Mouse (Mus musculus) small intestine, adult 2 months (tissue): Measurements from ENCODE around the gene Boll. TPM values are rescaled to one million over a fixed set of nuclear protein-coding genes. Genes with fewer than 3 reads are reported as not detected.

Experiments used
- H3K27ac ChIP-seq: fragments of 200-500 bp; 2 replicates; pipeline ENCODE4 v1.5.1; 2012; ENCODE audit warnings: low read depth, low read length, control low read depth, inconsistent platforms; ENCODE audit not compliant: insufficient read depth
- H3K27me3 ChIP-seq: fragments of 200-500 bp; 2 replicates; pipeline ENCODE4 v1.6.1; 2012; ENCODE audit warnings: mild to moderate bottlenecking, moderate library complexity, low read length, inconsistent platforms; ENCODE audit not compliant: control insufficient read depth, insufficient read depth
- H3K36me3 ChIP-seq: fragments of 200-500 bp; 2 replicates; pipeline ENCODE4 v1.6.1; 2012; ENCODE audit warnings: mild to moderate bottlenecking, low read length, control low read depth, inconsistent platforms; ENCODE audit not compliant: control insufficient read depth, insufficient read depth
- H3K4me1 ChIP-seq: fragments of 200-500 bp; 2 replicates; pipeline ENCODE4 v1.6.1; 2012; ENCODE audit warnings: low read length, inconsistent platforms, mixed read lengths; ENCODE audit not compliant: control insufficient read depth, insufficient read depth, insufficient read length
- H3K4me3 ChIP-seq: fragments of 200-500 bp; 2 replicates; pipeline ENCODE4 v1.5.1; 2012; ENCODE audit warnings: low read depth, mild to moderate bottlenecking, control low read depth, inconsistent platforms, low read length, moderate library complexity
- CTCF ChIP-seq: fragments of 200-500 bp; IDR thresholded peaks from 2 replicates; pipeline ENCODE4 v1.5.1; 2012; ENCODE audit warnings: low read depth, mild to moderate bottlenecking, control low read depth, inconsistent platforms, low read length, moderate library complexity, mixed read lengths; ENCODE audit not compliant: insufficient replicate concordance, insufficient read length; ENCODE audit errors: extremely low read depth
- POLR2A ChIP-seq: fragments of 200-500 bp; IDR thresholded peaks from 2 replicates; pipeline ENCODE4 v1.6.1; 2012; ENCODE audit warnings: low read depth, mild to moderate bottlenecking, control low read depth, inconsistent platforms, low read length, moderate library complexity
- WGBS: fragments of 180-500 bp; shearing (Covaris S2); methylation state at CpG from one replicate; pipeline ENCODE4 v1.1.7; 2018; 5-methylcytosine and 5-hydroxymethylcytosine counted together
- polyA plus RNA-seq: library from polyadenylated mRNA; depleted of rRNA; stranded (reverse); fragments of >200 nt; gene quantifications from 2 replicates; pipeline ENCODE4 v1.2.3, GENCODE M21; 2012

The Boll gene
- polyA plus RNA-seq, 1 experiment: not detected

GRCm38 (mm10) chr1:55237643-55238161 is 125.6 kb downstream of the Boll start:
- Histone ChIP-seq H3K27me3 (no peaks in the 10 kb centered on the region), H3K36me3 (no peaks in the 10 kb centered on the region), H3K4me1 (peaks cover 5% of the 10 kb centered on the region; the same call in 1 of the 2 replicates), H3K27ac (peak overlapping the region; percentile 28; the same call in 1 of the 2 replicates), H3K4me3 (peak overlapping the region; percentile 96)
- WGBS: under 1% methylated on average over 23 of the region's 23 CpGs
- no peak for TF ChIP-seq CTCF
- no peak for TF ChIP-seq POLR2A

- peak within 1 kb of the TSS; percentile 28 for H3K27ac ChIP-seq
- no peaks in the 10 kb centered on the region for H3K36me3 ChIP-seq
- peaks cover 5% of the 10 kb centered on the region; the same call in 1 of the 2 replicates for H3K4me1 ChIP-seq
- TF ChIP-seq POLR2A (no peak), CTCF (no peak)
- under 1% methylated on average over 80 of the region's 82 CpGs for WGBS
- H3K27me3 ChIP-seq: no peaks in the 10 kb centered on the region
- H3K4me3 ChIP-seq: peak within 1 kb of the TSS; percentile 96
Observed at GRCm38 (mm10) chr1:55236890-55237642, 126.2 kb downstream of the Boll start, which contains the start of gene Mars2. TSS of gene Mars2 (plus strand) at chr1:55237177.

- TF ChIP-seq CTCF: no peak
- TF ChIP-seq POLR2A: no peak
- H3K4me3 ChIP-seq: peak overlapping the region; percentile 96; the same call in 1 of the 2 replicates
Observed at GRCm38 (mm10) chr1:55236487-55236886, 126.8 kb downstream of the Boll start.

GRCm38 (mm10) chr1:55234910-55235520 is 128.3 kb downstream of the Boll start:
- WGBS: 74% methylated on average over 16 of the region's 16 CpGs
- TF ChIP-seq POLR2A: no peak
- H3K36me3 ChIP-seq: no peaks in the 10 kb centered on the region
- no peaks in the 10 kb centered on the region for H3K27me3 ChIP-seq
- H3K4me1 ChIP-seq: peaks cover 3% of the 10 kb centered on the region; the same call in 1 of the 2 replicates
- no peak overlapping the region for H3K27ac ChIP-seq
- H3K4me3 ChIP-seq: no peak overlapping the region

More at GRCm38 (mm10) chr1:55236487-55236886, 126.8 kb downstream of the Boll start:
- no peaks in the 10 kb centered on the region for H3K27me3 ChIP-seq
- WGBS: 8% methylated on average over 5 of the region's 5 CpGs
- peaks cover 3% of the 10 kb centered on the region; the same call in 1 of the 2 replicates for H3K4me1 ChIP-seq
- H3K36me3 ChIP-seq: no peaks in the 10 kb centered on the region
- H3K27ac ChIP-seq: no peak overlapping the region

- H3K4me3 ChIP-seq: no peak overlapping the region
- 92% methylated on average over 8 of the region's 8 CpGs for WGBS
Observed at GRCm38 (mm10) chr1:55228256-55228884, 134.9 kb downstream of the Boll start.

GRCm38 (mm10) chr1:55227376-55227775 is 135.9 kb downstream of the Boll start:
- Histone ChIP-seq H3K27me3 (peaks cover 2% of the 10 kb centered on the region; the same call in 1 of the 2 replicates), H3K27ac (no peak overlapping the region), H3K36me3 (no peaks in the 10 kb centered on the region), H3K4me3 (no peak overlapping the region), H3K4me1 (no peaks in the 10 kb centered on the region)
- 26% methylated on average over 1 of the region's 1 CpGs for WGBS
- no peak for TF ChIP-seq CTCF
- no peak for TF ChIP-seq POLR2A

More at GRCm38 (mm10) chr1:55228256-55228884, 134.9 kb downstream of the Boll start:
- Histone ChIP-seq H3K27ac (no peak overlapping the region), H3K27me3 (peaks cover 2% of the 10 kb centered on the region; the same call in 1 of the 2 replicates), H3K36me3 (no peaks in the 10 kb centered on the region), H3K4me1 (no peaks in the 10 kb centered on the region)
- TF ChIP-seq POLR2A (no peak), CTCF (no peak)
